Mouse (Mus musculus) embryonic fibroblast, embryonic 13.5 days (primary cell): ENCODE data around the gene Slit1.

Experiments
- CTCF ChIP-seq: IDR thresholded peaks from 2 replicates; pipeline ENCODE4 v1.5.1; 2011; ENCODE audit warnings: mild to moderate bottlenecking, control low read depth, low read length, moderate library complexity, borderline replicate concordance; ENCODE audit not compliant: insufficient read depth
- POLR2A ChIP-seq: IDR thresholded peaks from 2 replicates; pipeline ENCODE4 v1.6.1; 2011; ENCODE audit warnings: low read depth, mild to moderate bottlenecking, control low read depth, low read length, moderate library complexity

GRCm38 (mm10) chr19:41634099-41634498 is 109.4 kb downstream of the Slit1 start:
- TF ChIP-seq CTCF, result no peak
- no peak for TF ChIP-seq POLR2A
